Mouse (Mus musculus) testis, adult 2 months (tissue): ENCODE results near the gene Sacs. TPM values are rescaled to one million over a fixed set of nuclear protein-coding genes. Genes with fewer than 3 reads are reported as not detected.
"Not testable (repeated sequence)": the region's sequence is repeated elsewhere in the genome, so short reads cannot be mapped to it uniquely, and the experiment has no call there.

Experiments
- H3K27ac ChIP-seq: fragments of 200-500 bp; 2 replicates; pipeline ENCODE4 v1.5.1; 2012; ENCODE audit warnings: low read depth, low read length; ENCODE audit not compliant: control insufficient read depth, insufficient read depth
- H3K27me3 ChIP-seq: fragments of 200-500 bp; 2 replicates; pipeline ENCODE4 v1.6.1; 2012; ENCODE audit warnings: mild to moderate bottlenecking, low read length, moderate library complexity; ENCODE audit not compliant: control insufficient read depth, insufficient read depth
- H3K36me3 ChIP-seq: fragments of 200-500 bp; 2 replicates; pipeline ENCODE4 v1.6.1; 2012; ENCODE audit warnings: mild to moderate bottlenecking, low read length; ENCODE audit not compliant: control insufficient read depth, insufficient read depth
- H3K4me1 ChIP-seq: fragments of 200-500 bp; 2 replicates; pipeline ENCODE4 v1.6.1; 2012; ENCODE audit warnings: low read length; ENCODE audit not compliant: control insufficient read depth, insufficient read depth
- H3K4me3 ChIP-seq: fragments of 200-500 bp; 2 replicates; pipeline ENCODE4 v1.5.1; 2012; ENCODE audit warnings: low read depth, mild to moderate bottlenecking, low read length, moderate library complexity, mixed read lengths; ENCODE audit not compliant: control insufficient read depth
- CTCF ChIP-seq: fragments of 200-500 bp; IDR thresholded peaks from 2 replicates; pipeline ENCODE4 v1.5.1; 2012; ENCODE audit warnings: low read depth, mild to moderate bottlenecking, inconsistent platforms, low read length, moderate library complexity; ENCODE audit not compliant: control insufficient read depth, insufficient read depth, insufficient replicate concordance
- POLR2A ChIP-seq: fragments of 200-500 bp; IDR thresholded peaks from 2 replicates; pipeline ENCODE4 v1.6.1; 2012; ENCODE audit warnings: low read depth, mild to moderate bottlenecking, inconsistent platforms, low read length, moderate library complexity; ENCODE audit not compliant: control insufficient read depth
- polyA plus RNA-seq: library from polyadenylated mRNA; depleted of rRNA; stranded (reverse); fragments of >200 nt; gene quantifications from 2 replicates; pipeline ENCODE4 v1.2.3, GENCODE M21; 2012

The Sacs gene
- polyA plus RNA-seq, 1 experiment = 1.3 TPM

- TF ChIP-seq CTCF = peak; percentile 76; the same call in 1 of the 2 replicates
- TF ChIP-seq POLR2A = no peak
- Histone ChIP-seq H3K27me3 (no peaks in the 10 kb centered on the region), H3K36me3 (no peaks in the 10 kb centered on the region), H3K4me3 (no peak overlapping the region), H3K27ac (no peak overlapping the region), H3K4me1 (peaks cover 3% of the 10 kb centered on the region; the same call in 1 of the 2 replicates)
Observed at GRCm38 (mm10) chr14:61112404-61112803, 25.9 kb upstream of the Sacs start.

GRCm38 (mm10) chr14:61124755-61125154, 13.5 kb upstream of the Sacs start:
- Histone ChIP-seq H3K4me1 (no peaks in the 10 kb centered on the region), H3K27me3 (no peaks in the 10 kb centered on the region), H3K4me3 (no peak overlapping the region), H3K36me3 (no peaks in the 10 kb centered on the region), H3K27ac (no peak overlapping the region)
- TF ChIP-seq POLR2A (no peak), CTCF (no peak)

GRCm38 (mm10) chr14:61125201-61125600, 13.1 kb upstream of the Sacs start:
- no peak overlapping the region for H3K4me3 ChIP-seq
- H3K27me3 ChIP-seq = no peaks in the 10 kb centered on the region
- H3K4me1 ChIP-seq = no peaks in the 10 kb centered on the region
- H3K27ac ChIP-seq = no peak overlapping the region
- no peaks in the 10 kb centered on the region for H3K36me3 ChIP-seq
- TF ChIP-seq POLR2A = no peak
- TF ChIP-seq CTCF = no peak

- H3K27me3 ChIP-seq, H3K4me3 ChIP-seq, H3K36me3 ChIP-seq, H3K4me1 ChIP-seq, H3K27ac ChIP-seq: not testable (repeated sequence)
Observed at GRCm38 (mm10) chr14:61127365-61127764, 10.9 kb upstream of the Sacs start.

GRCm38 (mm10) chr14:61128961-61129507, 9.2 kb upstream of the Sacs start:
- TF ChIP-seq POLR2A (no peak), CTCF (no peak)
- no peaks in the 10 kb centered on the region for H3K4me1 ChIP-seq
- H3K27me3 ChIP-seq = no peaks in the 10 kb centered on the region
- H3K36me3 ChIP-seq = no peaks in the 10 kb centered on the region
- H3K4me3 ChIP-seq = no peak overlapping the region
- no peak overlapping the region for H3K27ac ChIP-seq

- Histone ChIP-seq H3K27me3 (no peaks in the 10 kb centered on the region), H3K4me1 (peaks cover 2% of the 10 kb centered on the region; the same call in 1 of the 2 replicates), H3K36me3 (no peaks in the 10 kb centered on the region), H3K27ac (no peak overlapping the region), H3K4me3 (no peak overlapping the region)
- TF ChIP-seq POLR2A = no peak
- TF ChIP-seq CTCF = no peak
Observed at GRCm38 (mm10) chr14:61132556-61132955, 5.7 kb upstream of the Sacs start.

- Histone ChIP-seq H3K4me3 (no peak overlapping the region), H3K4me1 (peaks cover 2% of the 10 kb centered on the region; the same call in 1 of the 2 replicates)
Observed at GRCm38 (mm10) chr14:61134381-61135030, 3.8 kb upstream of the Sacs start.

More at GRCm38 (mm10) chr14:61134381-61135030, 3.8 kb upstream of the Sacs start:
- H3K36me3 ChIP-seq = no peaks in the 10 kb centered on the region
- no peak for TF ChIP-seq CTCF
- TF ChIP-seq POLR2A = no peak
- H3K27me3 ChIP-seq = no peaks in the 10 kb centered on the region
- no peak overlapping the region for H3K27ac ChIP-seq
